Mouse (Mus musculus) lung, adult 18-20 months (tissue): ENCODE measurements around the gene Entpd7.

Source experiments
- DNase-seq, 2 experiments: peaks; one replicate each; pipeline ENCODE4 v3.0.0; 2022; ENCODE audit warnings: mixed read lengths in 2 of 2

The Entpd7 gene

GRCm38 (mm10) chr19:43724821-43725220 is 35.3 kb downstream of the Entpd7 start:
- DNase-seq = no peak

- peak in 1 of 2 experiments; percentile 14 for DNase-seq
These were observed 37.2 kb downstream of the Entpd7 start for GRCm38 (mm10) chr19:43726510-43727146.

GRCm38 (mm10) chr19:43729296-43730036 is 40.0 kb downstream of the Entpd7 start:
- no peak for DNase-seq

- no peak for DNase-seq
These were observed 40.6 kb downstream of the Entpd7 start for GRCm38 (mm10) chr19:43730037-43730428.

GRCm38 (mm10) chr19:43731157-43731556 is 41.7 kb downstream of the Entpd7 start:
- no peak for DNase-seq

- DNase-seq = no peak
These were observed 48.9 kb downstream of the Entpd7 start for GRCm38 (mm10) chr19:43738409-43738808.

GRCm38 (mm10) chr19:43743401-43743800 is 53.9 kb downstream of the Entpd7 start:
- DNase-seq = no peak

GRCm38 (mm10) chr19:43745740-43746139 is 56.3 kb downstream of the Entpd7 start:
- no peak for DNase-seq

GRCm38 (mm10) chr19:43747877-43748276 is 58.4 kb downstream of the Entpd7 start:
- DNase-seq = no peak

GRCm38 (mm10) chr19:43750008-43750407 is 60.5 kb downstream of the Entpd7 start:
- no peak for DNase-seq

GRCm38 (mm10) chr19:43752489-43753225 is 63.2 kb downstream of the Entpd7 start, which contains the start of the genes Cutc and Cox15:
Cutc (plus strand) TSS chr19:43752996.
Cox15 (minus strand) TSS chr19:43753000.
- DNase-seq = peak; percentile 96

GRCm38 (mm10) chr19:43753226-43753835 is 63.9 kb downstream of the Entpd7 start:
- DNase-seq = peak; percentile 91 to 93

- no peak for DNase-seq
These were observed 64.8 kb downstream of the Entpd7 start for GRCm38 (mm10) chr19:43754237-43754636.

- DNase-seq = no peak
These were observed 65.4 kb downstream of the Entpd7 start for GRCm38 (mm10) chr19:43754872-43755271.

- DNase-seq = peak; percentile 65 to 69
These were observed 71.0 kb downstream of the Entpd7 start for GRCm38 (mm10) chr19:43760504-43760903.

- DNase-seq = no peak
These were observed 72.2 kb downstream of the Entpd7 start for GRCm38 (mm10) chr19:43761543-43762256.

- DNase-seq = no peak
These were observed 72.9 kb downstream of the Entpd7 start for GRCm38 (mm10) chr19:43762410-43762809.

- no peak for DNase-seq
These were observed 77.0 kb downstream of the Entpd7 start for GRCm38 (mm10) chr19:43766451-43766850.

- DNase-seq = no peak
These were observed 78.3 kb downstream of the Entpd7 start for GRCm38 (mm10) chr19:43767549-43768322.

GRCm38 (mm10) chr19:43769366-43769960 is 80.0 kb downstream of the Entpd7 start:
- no peak for DNase-seq

GRCm38 (mm10) chr19:43770584-43770983 is 81.1 kb downstream of the Entpd7 start:
- no peak for DNase-seq
